Mouse (Mus musculus): Measurements from ENCODE around the gene Nrxn1. TPM values are rescaled to one million over a fixed set of nuclear protein-coding genes. Genes with fewer than 3 reads are reported as not detected.

Nrxn1 gene
- polyA plus RNA-seq, 1 experiment from 2014 or later: 4.6 TPM

GRCm38 (mm10) chr17:90234806-90235205, 858.1 kb downstream of the Nrxn1 start:
- no peaks in the 10 kb centered on the region for H3K9me3 ChIP-seq (ENCODE audit: low read length)
- no peak overlapping the region for H3K4me2 ChIP-seq (replicated peaks; ENCODE audit: low read depth, low read length)
- no peak for ATAC-seq (ENCODE audit: low FRiP score, low TSS enrichment)
- H3K4me3 ChIP-seq (ENCODE audit: low read length): no peak overlapping the region
- H3K9ac ChIP-seq (replicated peaks; ENCODE audit: low read length): no peak overlapping the region
- H3K36me3 ChIP-seq (ENCODE audit: insufficient read depth, low read length): no peaks in the 10 kb centered on the region
- no peaks in the 10 kb centered on the region for H3K4me1 ChIP-seq (ENCODE audit: insufficient read depth, low read length)
- H3K27ac ChIP-seq (ENCODE audit: low read length): no peak overlapping the region
- 80% methylated on average over 2 of the region's 2 CpGs for WGBS
- H3K27me3 ChIP-seq (ENCODE audit: insufficient read depth, low read length): no peaks in the 10 kb centered on the region

GRCm38 (mm10) chr17:90208547-90208946, 884.3 kb downstream of the Nrxn1 start:
- no peak overlapping the region for H3K27ac ChIP-seq (ENCODE audit: low read length)
- no peak overlapping the region for H3K4me2 ChIP-seq (replicated peaks; ENCODE audit: low read depth, low read length)
- no peak overlapping the region for H3K9ac ChIP-seq (replicated peaks; ENCODE audit: low read length)
- no peak overlapping the region for H3K4me3 ChIP-seq (ENCODE audit: low read length)
- no peaks in the 10 kb centered on the region for H3K4me1 ChIP-seq (ENCODE audit: insufficient read depth, low read length)
- H3K27me3 ChIP-seq (ENCODE audit: insufficient read depth, low read length): no peaks in the 10 kb centered on the region
- H3K9me3 ChIP-seq (ENCODE audit: low read length): no peaks in the 10 kb centered on the region
- no peak for ATAC-seq (ENCODE audit: low FRiP score, low TSS enrichment)
- H3K36me3 ChIP-seq (ENCODE audit: insufficient read depth, low read length): no peaks in the 10 kb centered on the region

GRCm38 (mm10) chr17:90207617-90208016, 885.3 kb downstream of the Nrxn1 start:
- Histone ChIP-seq H3K27ac (ENCODE audit: low read length) (no peak overlapping the region), H3K36me3 (ENCODE audit: insufficient read depth, low read length) (no peaks in the 10 kb centered on the region), H3K27me3 (ENCODE audit: insufficient read depth, low read length) (no peaks in the 10 kb centered on the region), H3K9ac (replicated peaks; ENCODE audit: low read length) (no peak overlapping the region), H3K4me3 (ENCODE audit: low read length) (no peak overlapping the region), H3K4me2 (replicated peaks; ENCODE audit: low read depth, low read length) (no peak overlapping the region), H3K4me1 (ENCODE audit: insufficient read depth, low read length) (no peaks in the 10 kb centered on the region), H3K9me3 (ENCODE audit: low read length) (no peaks in the 10 kb centered on the region)
- WGBS: 40% methylated on average over 5 of the region's 5 CpGs
- ATAC-seq (ENCODE audit: low FRiP score, low TSS enrichment): no peak

- Histone ChIP-seq H3K9me3 (ENCODE audit: low read length) (no peaks in the 10 kb centered on the region), H3K4me3 (ENCODE audit: low read length) (no peak overlapping the region), H3K4me1 (ENCODE audit: insufficient read depth, low read length) (no peaks in the 10 kb centered on the region), H3K9ac (replicated peaks; ENCODE audit: low read length) (no peak overlapping the region), H3K27ac (ENCODE audit: low read length) (no peak overlapping the region), H3K27me3 (ENCODE audit: insufficient read depth, low read length) (no peaks in the 10 kb centered on the region), H3K4me2 (replicated peaks; ENCODE audit: low read depth, low read length) (no peak overlapping the region), H3K36me3 (ENCODE audit: insufficient read depth, low read length) (no peaks in the 10 kb centered on the region)
- no peak for ATAC-seq (ENCODE audit: low FRiP score, low TSS enrichment)
Observed at GRCm38 (mm10) chr17:90203993-90204392, 888.9 kb downstream of the Nrxn1 start.

- no peak overlapping the region for H3K4me2 ChIP-seq (replicated peaks; ENCODE audit: low read depth, low read length)
- no peak overlapping the region for H3K27ac ChIP-seq (ENCODE audit: low read length)
- no peaks in the 10 kb centered on the region for H3K27me3 ChIP-seq (ENCODE audit: insufficient read depth, low read length)
- 62% methylated on average over 2 of the region's 2 CpGs for WGBS
- H3K4me3 ChIP-seq (ENCODE audit: low read length): no peak overlapping the region
- no peaks in the 10 kb centered on the region for H3K4me1 ChIP-seq (ENCODE audit: insufficient read depth, low read length)
- no peaks in the 10 kb centered on the region for H3K36me3 ChIP-seq (ENCODE audit: insufficient read depth, low read length)
- no peaks in the 10 kb centered on the region for H3K9me3 ChIP-seq (ENCODE audit: low read length)
- no peak overlapping the region for H3K9ac ChIP-seq (replicated peaks; ENCODE audit: low read length)
- ATAC-seq (ENCODE audit: low FRiP score, low TSS enrichment): peak; percentile 65; the same call in 1 of the 2 replicates
Observed at GRCm38 (mm10) chr17:90202785-90203184, 890.1 kb downstream of the Nrxn1 start.

GRCm38 (mm10) chr17:90196772-90197171, 896.1 kb downstream of the Nrxn1 start:
- Histone ChIP-seq H3K9me3 (ENCODE audit: low read length) (no peaks in the 10 kb centered on the region), H3K4me2 (replicated peaks; ENCODE audit: low read depth, low read length) (no peak overlapping the region), H3K27me3 (ENCODE audit: insufficient read depth, low read length) (no peaks in the 10 kb centered on the region), H3K4me3 (ENCODE audit: low read length) (no peak overlapping the region), H3K4me1 (ENCODE audit: insufficient read depth, low read length) (no peaks in the 10 kb centered on the region), H3K27ac (ENCODE audit: low read length) (no peak overlapping the region), H3K9ac (replicated peaks; ENCODE audit: low read length) (no peak overlapping the region), H3K36me3 (ENCODE audit: insufficient read depth, low read length) (no peaks in the 10 kb centered on the region)
- ATAC-seq (ENCODE audit: low FRiP score, low TSS enrichment): no peak
- WGBS: 6% methylated on average over 1 of the region's 1 CpGs

- H3K36me3 ChIP-seq (ENCODE audit: insufficient read depth, low read length): no peaks in the 10 kb centered on the region
- 56% methylated on average over 4 of the region's 4 CpGs for WGBS
- H3K9ac ChIP-seq (replicated peaks; ENCODE audit: low read length): no peak overlapping the region
- H3K4me1 ChIP-seq (ENCODE audit: insufficient read depth, low read length): no peaks in the 10 kb centered on the region
- H3K9me3 ChIP-seq (ENCODE audit: low read length): no peaks in the 10 kb centered on the region
- H3K27ac ChIP-seq (ENCODE audit: low read length): no peak overlapping the region
- H3K4me2 ChIP-seq (replicated peaks; ENCODE audit: low read depth, low read length): no peak overlapping the region
- no peak for ATAC-seq (ENCODE audit: low FRiP score, low TSS enrichment)
- H3K27me3 ChIP-seq (ENCODE audit: insufficient read depth, low read length): no peaks in the 10 kb centered on the region
- H3K4me3 ChIP-seq (ENCODE audit: low read length): no peak overlapping the region
Observed at GRCm38 (mm10) chr17:90141602-90142001, 951.3 kb downstream of the Nrxn1 start.

- 67% methylated on average over 11 of the region's 12 CpGs for WGBS
- no peak for ATAC-seq (ENCODE audit: low FRiP score, low TSS enrichment)
- H3K27me3 ChIP-seq (ENCODE audit: insufficient read depth, low read length): no peaks in the 10 kb centered on the region
- no peaks in the 10 kb centered on the region for H3K36me3 ChIP-seq (ENCODE audit: insufficient read depth, low read length)
- no peaks in the 10 kb centered on the region for H3K9me3 ChIP-seq (ENCODE audit: low read length)
- H3K9ac ChIP-seq (replicated peaks; ENCODE audit: low read length): no peak overlapping the region
- no peak overlapping the region for H3K4me3 ChIP-seq (ENCODE audit: low read length)
- no peak overlapping the region for H3K4me2 ChIP-seq (replicated peaks; ENCODE audit: low read depth, low read length)
- no peak overlapping the region for H3K27ac ChIP-seq (ENCODE audit: low read length)
- no peaks in the 10 kb centered on the region for H3K4me1 ChIP-seq (ENCODE audit: insufficient read depth, low read length)
Observed at GRCm38 (mm10) chr17:90130836-90131235, 962.0 kb downstream of the Nrxn1 start.

GRCm38 (mm10) chr17:90129183-90129582, 963.7 kb downstream of the Nrxn1 start:
- H3K4me1 ChIP-seq (ENCODE audit: insufficient read depth, low read length): no peaks in the 10 kb centered on the region
- no peaks in the 10 kb centered on the region for H3K36me3 ChIP-seq (ENCODE audit: insufficient read depth, low read length)
- no peak for ATAC-seq (ENCODE audit: low FRiP score, low TSS enrichment)

GRCm38 (mm10) chr17:90127561-90127960, 965.3 kb downstream of the Nrxn1 start:
- Histone ChIP-seq H3K27ac (ENCODE audit: low read length) (no peak overlapping the region), H3K36me3 (ENCODE audit: insufficient read depth, low read length) (no peaks in the 10 kb centered on the region), H3K4me1 (ENCODE audit: insufficient read depth, low read length) (no peaks in the 10 kb centered on the region), H3K9me3 (ENCODE audit: low read length) (no peaks in the 10 kb centered on the region), H3K4me2 (replicated peaks; ENCODE audit: low read depth, low read length) (no peak overlapping the region), H3K9ac (replicated peaks; ENCODE audit: low read length) (no peak overlapping the region), H3K4me3 (ENCODE audit: low read length) (no peak overlapping the region), H3K27me3 (ENCODE audit: insufficient read depth, low read length) (no peaks in the 10 kb centered on the region)
- WGBS: 47% methylated on average over 1 of the region's 1 CpGs
- ATAC-seq (ENCODE audit: low FRiP score, low TSS enrichment): no peak

More at GRCm38 (mm10) chr17:90129183-90129582, 963.7 kb downstream of the Nrxn1 start:
- no peak overlapping the region for H3K4me2 ChIP-seq (replicated peaks; ENCODE audit: low read depth, low read length)
- H3K9ac ChIP-seq (replicated peaks; ENCODE audit: low read length): no peak overlapping the region
- H3K27ac ChIP-seq (ENCODE audit: low read length): no peak overlapping the region
- 81% methylated on average over 2 of the region's 2 CpGs for WGBS
- no peak overlapping the region for H3K4me3 ChIP-seq (ENCODE audit: low read length)
- H3K27me3 ChIP-seq (ENCODE audit: insufficient read depth, low read length): no peaks in the 10 kb centered on the region
- H3K9me3 ChIP-seq (ENCODE audit: low read length): no peaks in the 10 kb centered on the region
